Mouse (Mus musculus) liver, embryonic 14.5 days (tissue): ENCODE data around the gene Tarbp2.

ENCODE experiments used
- CTCF ChIP-seq: IDR thresholded peaks from 2 replicates; pipeline ENCODE4 v1.5.1; 2016; ENCODE audit warnings: antibody characterized with exemption, low read depth, control low read depth
- EP300 ChIP-seq: IDR thresholded peaks from 2 replicates; pipeline ENCODE4 v1.6.1; 2016; ENCODE audit warnings: antibody characterized with exemption, low read depth

DNA sequence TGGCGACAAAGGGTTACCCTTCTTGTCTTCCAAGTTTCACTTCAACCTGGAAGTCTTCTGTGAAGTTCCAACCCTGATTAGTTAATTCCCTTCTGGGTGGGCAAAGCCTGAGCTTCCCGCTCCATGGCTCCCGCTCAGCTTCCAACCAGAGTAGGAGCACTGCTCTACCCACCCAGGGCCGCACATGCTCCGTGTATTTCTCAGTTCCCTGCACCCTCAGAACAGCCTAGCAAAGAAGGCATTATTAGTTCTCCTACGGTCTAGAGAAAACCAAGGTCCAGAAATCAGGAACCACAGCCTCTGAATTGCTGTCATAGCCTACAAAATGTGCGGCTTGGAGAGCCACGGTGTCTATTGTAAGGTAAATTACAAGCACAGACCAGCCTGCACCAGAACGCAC, 7.9 kb upstream of the Tarbp2 start:
- no peak for TF ChIP-seq CTCF
- no peak for TF ChIP-seq EP300
